Mouse (Mus musculus) left cerebral cortex, adult 2 months (tissue): ENCODE results near the gene Ubald2. TPM values are rescaled to one million over a fixed set of nuclear protein-coding genes. Genes with fewer than 3 reads are reported as not detected.

Experiments used
- DNase-seq, 2 experiments: peaks; one replicate each; pipeline ENCODE4 v3.0.0; 2021 to 2022; ENCODE audit warnings: low spot score in 2 of 2, mixed read lengths in 1 of 2; ENCODE audit errors: extremely low spot score in 1 of 2
- H3K27ac ChIP-seq: fragments of 200-600 bp; 2 replicates; pipeline ENCODE4 v1.8.1; 2022
- H3K4me3 ChIP-seq: fragments of 200-600 bp; 2 replicates; pipeline ENCODE4 v1.8.1; 2022
- CTCF ChIP-seq: fragments of 200-600 bp; IDR thresholded peaks from 2 replicates; pipeline ENCODE4 v1.8.1; 2022; ENCODE audit warnings: antibody characterized with exemption, mild to moderate bottlenecking, moderate library complexity
- intact Hi-C: fragments of 180-260 bp; cut with DNase I; formaldehyde crosslinking; loops from one replicate; pipeline ENCODE4 v1.15.1; 2025
- total RNA-seq, 2 experiments: library from RNA; stranded (reverse); gene quantifications; 2 replicates each; pipeline ENCODE4 v1.2.3; 2021

The Ubald2 gene
- total RNA-seq, 2 experiments from 2014 or later = 27.2 to 28.0 TPM

- no peak for TF ChIP-seq CTCF
- no peak for DNase-seq
- intact Hi-C loops = no loop called here
- H3K4me3 ChIP-seq = no peak overlapping the region
- no peak overlapping the region for H3K27ac ChIP-seq
Measured at GRCm38 (mm10) chr11:116478978-116479377, 45.1 kb downstream of the Ubald2 start.

- no peak overlapping the region for H3K4me3 ChIP-seq
- intact Hi-C loops = no loop called here
- DNase-seq = no peak
- no peak overlapping the region for H3K27ac ChIP-seq
- TF ChIP-seq CTCF = no peak
Measured at GRCm38 (mm10) chr11:116479832-116480231, 45.9 kb downstream of the Ubald2 start.

GRCm38 (mm10) chr11:116480975-116481374 lies 47.1 kb downstream of the Ubald2 start:
- H3K4me3 ChIP-seq = no peak overlapping the region
- H3K27ac ChIP-seq = no peak overlapping the region
- no peak for TF ChIP-seq CTCF
- DNase-seq = no peak
- intact Hi-C loops = no loop called here

- TF ChIP-seq CTCF = no peak; the same call in 1 of the 2 replicates
- intact Hi-C loops = no loop called here
- Histone ChIP-seq H3K4me3 (no peak overlapping the region), H3K27ac (no peak overlapping the region)
- DNase-seq = no peak
Measured at GRCm38 (mm10) chr11:116481776-116482175, 47.9 kb downstream of the Ubald2 start.

GRCm38 (mm10) chr11:116484261-116484660 lies 50.4 kb downstream of the Ubald2 start:
- intact Hi-C loops = no loop called here
- no peak for DNase-seq
- Histone ChIP-seq H3K4me3 (no peak overlapping the region), H3K27ac (no peak overlapping the region)
- TF ChIP-seq CTCF = no peak

GRCm38 (mm10) chr11:116488207-116488606 lies 54.3 kb downstream of the Ubald2 start:
- intact Hi-C loops = no loop called here
- no peak for DNase-seq
- no peak for TF ChIP-seq CTCF
- no peak overlapping the region for H3K4me3 ChIP-seq
- H3K27ac ChIP-seq = no peak overlapping the region

Other genes starting within 250 kb of the Ubald2 start
- 10 to 100 TPM; 37.2 to 40.0 TPM for gene Ten1, start 235.2 kb upstream of the Ubald2 start, total RNA-seq
- 100 to 1,000 TPM; 112 to 119 TPM for gene Acox1, start 235.0 kb upstream of the Ubald2 start, total RNA-seq
- gene Evpl, start 196.0 kb upstream of the Ubald2 start, total RNA-seq = 1 to 10 TPM; 1.4 to 1.5 TPM
- gene Srp68, start 159.9 kb upstream of the Ubald2 start, total RNA-seq = 10 to 100 TPM; 70.5 to 75.4 TPM
- gene Galr2, start 153.2 kb upstream of the Ubald2 start, total RNA-seq = not detected
- 10 to 100 TPM; 89.8 to 98.5 TPM for gene Exoc7, start 126.9 kb upstream of the Ubald2 start, total RNA-seq
- gene Foxj1, start 98.7 kb upstream of the Ubald2 start, total RNA-seq = 1 to 10 TPM; 4.2 to 4.4 TPM
- 100 to 1,000 TPM; 256 to 285 TPM for gene Rnf157, start 21.1 kb upstream of the Ubald2 start, total RNA-seq
- under 1 TPM in 1 of 2 experiments, not detected in 1; 0.16 TPM for gene Qrich2, start 32.1 kb downstream of the Ubald2 start, total RNA-seq
- 10 to 100 TPM; 78.3 to 85.6 TPM for gene Prpsap1, start 60.1 kb downstream of the Ubald2 start, total RNA-seq
- 1 to 10 TPM; 6.1 to 6.8 TPM for gene Sphk1, start 96.8 kb downstream of the Ubald2 start, total RNA-seq
- 100 to 1,000 TPM; 123 to 125 TPM for gene Ube2o, start 147.4 kb downstream of the Ubald2 start, total RNA-seq
- 1 to 10 TPM; 1.3 to 2.2 TPM for gene Aanat, start 152.3 kb downstream of the Ubald2 start, total RNA-seq
- gene Rhbdf2, start 192.9 kb downstream of the Ubald2 start, total RNA-seq = 1 to 10 TPM; 1.9 to 2.0 TPM
- gene Prcd, start 219.4 kb downstream of the Ubald2 start, total RNA-seq = 1 to 10 TPM; 5.4 to 5.8 TPM
- 10 to 100 TPM; 42.8 to 45.3 TPM for gene Cygb, start 220.2 kb downstream of the Ubald2 start, total RNA-seq